Mouse (Mus musculus) intestine, embryonic 15.5 days (tissue): ENCODE measurements around the gene Tbpl2. TPM values are rescaled to one million over a fixed set of nuclear protein-coding genes. Genes with fewer than 3 reads are reported as not detected.

ENCODE experiments used
- ATAC-seq: fragments of 200-750 bp; cut with Nextera tagmentation; 2 replicates; pipeline ENCODE4 v1.8.0; 2017; ENCODE audit warnings: moderate TSS enrichment, moderate library complexity
- H3K27ac ChIP-seq: fragments of 300-500 bp; sonication (generic); 2 replicates; pipeline ENCODE4 v1.5.1; 2015; ENCODE audit warnings: mild to moderate bottlenecking, inconsistent platforms
- H3K27me3 ChIP-seq: fragments of 300-500 bp; sonication (generic); replicated peaks from 2 replicates; pipeline ENCODE4 v1.6.1; 2015; ENCODE audit warnings: inconsistent platforms
- H3K36me3 ChIP-seq: fragments of 300-500 bp; sonication (generic); 2 replicates; pipeline ENCODE4 v1.6.1; 2015; ENCODE audit warnings: inconsistent platforms
- H3K4me1 ChIP-seq: fragments of 300-500 bp; sonication (generic); replicated peaks from 2 replicates; pipeline ENCODE4 v1.6.1; 2015; ENCODE audit warnings: inconsistent platforms
- H3K4me2 ChIP-seq: fragments of 300-500 bp; sonication (generic); replicated peaks from 2 replicates; pipeline ENCODE4 v1.6.1; 2015; ENCODE audit warnings: mild to moderate bottlenecking, inconsistent platforms
- H3K4me3 ChIP-seq: fragments of 300-500 bp; sonication (generic); replicated peaks from 2 replicates; pipeline ENCODE4 v1.5.1; 2015; ENCODE audit warnings: inconsistent platforms
- H3K9ac ChIP-seq: fragments of 300-500 bp; sonication (generic); 2 replicates; pipeline ENCODE4 v1.6.1; 2015; ENCODE audit warnings: inconsistent platforms
- H3K9me3 ChIP-seq: fragments of 300-500 bp; sonication (generic); 2 replicates; pipeline ENCODE4 v1.6.1; 2016; ENCODE audit warnings: inconsistent platforms
- WGBS: fragments of 180-500 bp; shearing (Covaris S2); methylation state at CpG from one replicate; pipeline ENCODE4 v1.1.7; 2015; 5-methylcytosine and 5-hydroxymethylcytosine counted together
- polyA plus RNA-seq: library from polyadenylated mRNA; unstranded; fragments of >200 nt; fragmentation: Nextera tagmentation; extraction: Ambion mirVana; gene quantifications from 2 replicates; pipeline ENCODE4 v1.2.1, GENCODE M21; 2015

Tbpl2 gene
- not detected in 2 replicates for polyA plus RNA-seq

DNA sequence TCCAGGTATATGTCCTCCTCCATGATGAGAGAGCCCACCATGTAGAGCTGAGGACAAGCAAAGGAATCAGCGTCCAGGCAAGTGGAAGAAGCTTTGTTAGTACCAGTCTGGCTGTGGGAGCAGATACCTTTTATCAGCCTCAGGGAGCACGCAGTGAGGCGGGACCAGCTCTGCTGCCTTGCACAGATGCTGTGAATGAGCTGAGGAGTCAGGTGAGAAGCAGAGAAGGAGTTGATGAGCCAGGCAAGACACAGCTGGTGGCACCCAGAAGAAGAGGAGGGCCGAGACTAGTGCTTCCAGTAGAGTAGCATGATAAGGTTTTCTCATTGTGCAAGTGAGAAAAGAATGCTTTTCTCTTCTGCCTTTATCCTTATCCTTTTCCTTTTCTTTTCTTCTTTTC is at the start of gene Tbpl2:
TSS of gene Tbpl2 (minus strand) at position 101 of the 400 bp plus-strand sequence.
- Histone ChIP-seq H3K4me3 (no peak within 1 kb of the TSS), H3K27ac (no peak within 1 kb of the TSS), H3K27me3 (no peaks in the 10 kb centered on the region), H3K9ac (no peak within 1 kb of the TSS), H3K36me3 (no peaks in the 10 kb centered on the region), H3K9me3 (no peaks in the 10 kb centered on the region), H3K4me2 (no peak within 1 kb of the TSS), H3K4me1 (no peaks in the 10 kb centered on the region)
- 73% methylated on average over 4 of the region's 4 CpGs for WGBS
- ATAC-seq: no peak

DNA sequence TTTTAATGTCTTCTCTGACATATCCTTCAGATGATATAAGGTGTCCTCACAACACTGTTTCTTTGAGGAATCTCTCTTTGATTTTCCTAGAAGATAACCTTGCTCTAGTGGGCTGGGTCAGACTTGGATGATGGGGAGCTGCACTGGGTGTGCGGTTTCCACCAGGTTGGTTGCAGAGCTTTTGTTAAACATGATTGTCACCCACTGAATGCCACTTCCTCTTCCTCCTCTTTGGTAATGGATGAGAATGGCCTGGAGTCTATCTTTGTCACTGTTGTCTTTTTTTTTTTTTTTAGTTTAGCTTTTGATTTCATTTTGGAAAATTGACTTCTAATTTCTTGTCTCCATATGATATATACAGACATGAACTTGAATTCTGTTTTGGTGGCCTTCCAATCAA is 38.0 kb upstream of the Tbpl2 start:
- no peak overlapping the region for H3K9ac ChIP-seq
- H3K4me1 ChIP-seq: no peaks in the 10 kb centered on the region
- WGBS: 71% methylated on average over 1 of the region's 1 CpGs
- H3K27ac ChIP-seq: no peak overlapping the region
- no peaks in the 10 kb centered on the region for H3K9me3 ChIP-seq
- H3K36me3 ChIP-seq: no peaks in the 10 kb centered on the region
- no peak for ATAC-seq
- no peaks in the 10 kb centered on the region for H3K27me3 ChIP-seq
- H3K4me2 ChIP-seq: no peak overlapping the region
- no peak overlapping the region for H3K4me3 ChIP-seq

DNA sequence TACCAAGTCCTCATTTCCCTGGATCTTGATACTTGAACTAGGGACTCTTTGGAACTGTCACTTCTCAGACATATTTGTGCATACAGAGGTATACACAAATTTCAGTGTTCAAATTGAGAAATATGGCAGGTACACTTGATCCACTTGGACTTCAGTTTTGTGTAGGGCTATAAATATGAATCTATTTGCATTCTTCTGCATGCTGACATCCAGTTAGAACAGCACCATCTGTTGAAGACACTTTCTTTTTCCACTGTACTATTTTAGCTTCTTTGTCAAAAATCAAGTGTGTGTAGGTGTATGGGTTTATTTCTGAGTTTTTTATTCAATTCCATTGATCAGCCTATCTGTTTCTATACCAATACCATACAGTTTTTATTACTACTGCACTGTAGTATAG is 12.7 kb upstream of the Tbpl2 start:
- Histone ChIP-seq H3K36me3 (no peaks in the 10 kb centered on the region), H3K9ac (no peak overlapping the region), H3K4me2 (no peak overlapping the region), H3K4me3 (no peak overlapping the region), H3K4me1 (no peaks in the 10 kb centered on the region), H3K27ac (no peak overlapping the region), H3K9me3 (no peaks in the 10 kb centered on the region), H3K27me3 (no peaks in the 10 kb centered on the region)
- no peak for ATAC-seq

DNA sequence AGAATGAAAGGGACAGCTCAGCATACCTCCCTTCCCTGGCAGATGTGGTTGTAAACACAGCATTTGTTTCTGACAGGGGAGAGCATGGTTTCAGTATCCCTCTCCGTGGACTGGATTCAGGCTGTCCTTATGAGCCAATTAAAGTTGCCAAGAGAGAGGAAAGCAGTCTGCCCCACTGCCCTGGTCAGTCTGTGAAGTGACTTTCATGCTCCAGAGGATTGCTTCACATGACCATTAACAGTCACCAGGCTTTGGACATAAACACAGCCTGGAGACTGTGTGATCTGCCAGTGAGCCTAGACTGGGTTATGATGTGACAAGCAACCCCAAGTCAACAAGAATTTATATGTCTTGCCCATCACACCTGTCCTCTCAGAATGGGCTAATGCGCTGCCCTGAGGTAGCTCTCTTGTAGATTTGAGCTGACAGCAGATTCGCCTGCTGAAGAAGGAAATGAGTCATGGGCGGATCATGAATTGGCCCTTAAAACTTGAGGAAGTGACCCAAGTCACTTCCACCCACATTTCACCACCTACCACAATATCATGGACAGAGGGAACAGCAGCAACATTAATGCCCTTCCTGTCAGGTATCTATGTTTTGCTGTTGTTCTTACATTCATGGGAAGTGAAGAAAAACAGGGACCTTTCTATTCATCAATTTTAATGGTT is 7.4 kb upstream of the Tbpl2 start:
- H3K27me3 ChIP-seq: no peaks in the 10 kb centered on the region
- no peaks in the 10 kb centered on the region for H3K9me3 ChIP-seq
- H3K4me3 ChIP-seq: no peak overlapping the region
- 78% methylated on average over 4 of the region's 4 CpGs for WGBS
- ATAC-seq: no peak
- H3K4me1 ChIP-seq: no peaks in the 10 kb centered on the region
- H3K27ac ChIP-seq: no peak overlapping the region
- no peak overlapping the region for H3K4me2 ChIP-seq
- H3K9ac ChIP-seq: no peak overlapping the region
- no peaks in the 10 kb centered on the region for H3K36me3 ChIP-seq

DNA sequence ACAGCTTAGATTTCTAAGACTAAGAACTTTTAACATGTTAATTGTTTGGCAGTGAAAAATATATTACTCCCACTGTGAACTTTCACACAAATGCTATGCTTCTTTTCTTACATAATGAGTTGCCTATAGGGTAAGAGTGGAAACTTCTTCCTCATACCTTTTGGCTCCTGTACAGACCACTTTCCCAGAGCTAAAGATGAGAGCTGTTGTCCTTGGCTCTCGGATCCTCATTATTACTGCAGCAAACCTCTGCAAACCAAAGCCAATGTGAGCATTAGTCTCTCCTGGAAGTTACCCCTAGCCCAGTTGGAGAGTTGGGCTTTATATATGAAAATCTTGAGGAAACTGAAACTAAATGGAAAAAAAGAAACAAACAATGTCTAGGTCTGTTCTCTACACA is 5.5 kb downstream of the Tbpl2 start:
- Histone ChIP-seq H3K4me3 (no peak overlapping the region), H3K36me3 (no peaks in the 10 kb centered on the region), H3K27ac (no peak overlapping the region), H3K4me2 (no peak overlapping the region), H3K9me3 (no peaks in the 10 kb centered on the region), H3K9ac (no peak overlapping the region), H3K4me1 (no peaks in the 10 kb centered on the region), H3K27me3 (no peaks in the 10 kb centered on the region)
- ATAC-seq: no peak
- 93% methylated on average over 1 of the region's 1 CpGs for WGBS

DNA sequence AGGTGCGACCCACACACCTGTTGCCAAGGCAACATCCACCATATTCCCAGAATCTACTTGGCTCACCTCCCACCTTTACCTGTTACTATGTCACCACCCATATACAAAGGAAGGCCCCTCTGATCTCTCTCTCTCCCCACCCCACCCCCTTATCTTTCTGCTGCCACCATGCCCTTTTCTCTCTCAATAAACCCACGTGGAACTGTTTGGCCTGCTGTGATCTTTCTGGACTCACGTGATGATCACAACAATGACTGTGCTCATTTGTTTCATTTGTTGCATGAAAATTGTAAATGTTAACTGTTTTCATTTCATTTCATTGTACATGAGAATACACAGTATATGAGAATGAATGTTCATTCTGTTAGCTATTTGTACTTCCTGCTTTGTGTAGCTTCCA is 45.9 kb downstream of the Tbpl2 start:
- no peak for ATAC-seq
- H3K9ac ChIP-seq: no peak overlapping the region
- H3K4me2 ChIP-seq: no peak overlapping the region

DNA sequence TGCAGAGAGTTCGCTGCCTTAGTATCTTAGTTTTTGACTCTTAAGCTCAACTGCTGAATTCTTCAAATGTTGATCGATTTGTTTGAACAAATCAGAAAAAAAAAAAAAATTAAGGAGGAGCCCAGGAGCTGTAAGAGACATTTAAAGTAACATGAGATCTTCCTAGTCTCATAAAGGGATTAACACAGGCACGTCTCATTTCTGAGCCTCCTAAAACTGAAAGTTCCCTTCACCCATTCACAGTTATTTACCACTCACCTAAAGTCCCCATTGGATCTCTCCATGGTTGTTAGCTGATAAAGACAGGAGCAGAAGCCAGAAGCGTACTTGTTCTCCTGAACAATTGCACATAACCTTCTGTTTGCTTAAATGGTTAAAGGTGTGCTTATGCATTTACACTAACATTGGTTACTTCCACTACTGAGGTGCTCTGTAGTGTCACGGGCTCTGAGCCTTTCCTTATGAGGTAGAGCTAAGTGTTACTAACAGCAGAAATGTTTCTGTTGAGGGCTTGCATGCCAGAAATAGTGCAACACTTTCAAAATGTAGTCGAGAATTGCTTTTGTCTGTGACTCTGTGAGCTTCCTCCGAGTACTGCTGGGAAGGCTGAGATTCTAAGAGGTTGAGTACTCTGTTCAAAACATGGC is 46.9 kb downstream of the Tbpl2 start, which contains the start of gene Hnmt:
TSS of gene Hnmt (minus strand) at position 51 of the 647 bp plus-strand sequence.
- no peaks in the 10 kb centered on the region for H3K9me3 ChIP-seq
- no peaks in the 10 kb centered on the region for H3K36me3 ChIP-seq
- H3K27ac ChIP-seq: no peak within 1 kb of the TSS
- H3K4me2 ChIP-seq: peak within 1 kb of the TSS; percentile 53
- WGBS: 30% methylated on average over 7 of the region's 7 CpGs
- peak within 1 kb of the TSS; percentile 27 for H3K4me3 ChIP-seq
- ATAC-seq: peak; percentile 41
- H3K9ac ChIP-seq: no peak within 1 kb of the TSS
- no peaks in the 10 kb centered on the region for H3K27me3 ChIP-seq
- H3K4me1 ChIP-seq: no peaks in the 10 kb centered on the region

More for the DNA sequence above, 45.9 kb downstream of the Tbpl2 start:
- Histone ChIP-seq H3K4me1 (no peaks in the 10 kb centered on the region), H3K27me3 (no peaks in the 10 kb centered on the region), H3K36me3 (no peaks in the 10 kb centered on the region), H3K4me3 (no peak overlapping the region), H3K9me3 (no peaks in the 10 kb centered on the region), H3K27ac (no peak overlapping the region)
- WGBS: 74% methylated on average over 3 of the region's 3 CpGs

DNA sequence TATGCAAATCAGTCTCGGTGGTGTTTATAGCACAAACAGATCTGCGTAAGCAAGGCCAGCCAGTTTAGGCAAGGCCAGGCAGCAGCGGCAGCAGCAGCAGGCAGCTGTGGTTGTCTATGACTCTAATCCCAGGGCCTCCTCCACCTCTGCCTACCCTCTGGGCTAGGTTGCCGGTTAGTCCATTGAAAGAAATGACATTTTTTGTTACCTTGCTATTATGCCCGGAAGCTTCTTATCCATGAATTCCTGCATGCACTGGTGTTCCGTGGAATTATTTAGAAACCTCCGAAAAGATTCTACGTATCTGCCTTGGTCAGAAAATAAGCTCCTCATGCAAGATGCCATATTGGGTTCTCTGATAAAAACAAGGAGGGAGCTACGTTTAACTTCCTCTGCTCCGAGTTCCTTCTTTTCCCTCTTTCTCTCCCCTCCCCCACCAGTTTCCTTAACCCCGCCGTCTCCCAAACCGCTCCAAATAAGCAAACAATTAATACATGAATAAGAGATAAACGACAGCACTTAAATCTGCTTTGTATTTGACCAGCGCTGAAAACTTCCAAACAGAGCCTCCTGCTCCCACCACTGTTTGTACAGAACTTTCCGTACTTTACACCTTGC is 47.8 kb downstream of the Tbpl2 start:
- 7% methylated on average over 16 of the region's 16 CpGs for WGBS
- Histone ChIP-seq H3K4me3 (peak overlapping the region; percentile 27), H3K36me3 (no peaks in the 10 kb centered on the region), H3K9ac (no peak overlapping the region), H3K27ac (no peak overlapping the region), H3K27me3 (no peaks in the 10 kb centered on the region), H3K4me1 (no peaks in the 10 kb centered on the region), H3K9me3 (no peaks in the 10 kb centered on the region), H3K4me2 (peak overlapping the region; percentile 53)
- peak; percentile 56 for ATAC-seq

DNA sequence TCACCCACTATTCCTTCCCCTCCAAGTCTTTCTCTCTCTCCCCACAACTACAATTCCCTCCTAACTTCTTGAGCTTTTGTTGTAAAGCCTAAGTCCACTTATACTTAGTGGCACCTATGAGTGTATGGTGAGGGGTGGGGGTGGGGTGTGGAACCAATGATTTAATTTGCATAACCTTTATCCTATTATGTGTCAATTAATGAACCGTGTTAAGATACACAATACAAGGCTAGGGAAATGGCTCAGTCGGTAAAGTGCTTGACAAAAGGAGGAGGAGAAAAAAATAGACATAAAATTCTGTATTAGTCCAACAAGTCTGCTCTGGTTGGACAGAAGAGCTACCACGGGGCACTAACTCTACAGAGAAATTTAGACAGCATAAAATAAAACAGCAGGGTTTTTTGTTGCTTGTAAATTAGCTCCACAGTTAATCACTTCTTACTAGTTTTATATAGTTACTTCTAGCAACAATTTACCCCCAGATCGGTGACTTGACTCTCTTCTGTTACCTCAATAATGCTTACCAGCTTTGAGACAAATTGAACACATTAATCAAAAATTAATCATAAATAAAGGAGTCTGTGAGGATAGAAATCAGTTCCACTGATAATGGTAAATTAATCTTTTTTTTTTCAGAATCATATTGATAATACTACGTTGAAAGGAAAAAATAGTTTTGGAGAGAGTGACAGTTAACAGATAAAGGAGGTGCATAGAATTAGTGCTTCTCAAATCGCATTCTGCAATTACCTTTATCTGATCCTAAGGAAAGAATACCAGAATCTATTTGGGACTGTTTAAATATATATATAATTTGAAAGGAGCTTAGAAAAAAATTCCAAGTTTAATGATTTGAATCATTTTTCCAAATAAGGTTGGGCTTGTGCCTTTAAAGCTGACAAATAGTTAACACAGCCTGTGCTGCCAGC is 48.6 kb downstream of the Tbpl2 start:
- 62% methylated on average over 6 of the region's 6 CpGs for WGBS
- Histone ChIP-seq H3K27ac (no peak overlapping the region), H3K9ac (no peak overlapping the region)

DNA sequence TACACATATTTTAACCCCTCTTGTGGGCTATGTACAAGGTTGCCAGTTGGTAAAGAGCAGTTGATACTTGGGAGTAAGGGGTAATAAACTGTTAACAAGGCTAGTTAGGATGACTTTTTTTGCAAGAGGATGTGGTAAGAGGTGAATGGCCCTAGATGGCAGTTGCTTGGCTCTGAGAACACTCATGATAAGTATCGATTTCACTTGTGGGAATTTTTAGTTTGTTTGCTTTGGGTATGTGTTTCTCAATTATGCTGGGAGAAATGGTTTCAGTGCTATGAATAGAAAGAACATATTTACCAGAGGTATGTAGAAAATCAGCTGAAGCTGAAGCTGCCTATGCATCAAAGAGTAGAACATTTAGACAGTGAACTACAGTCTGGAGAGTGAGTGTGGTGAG is 53.5 kb downstream of the Tbpl2 start:
- Histone ChIP-seq H3K27ac (no peak overlapping the region), H3K9me3 (no peaks in the 10 kb centered on the region), H3K9ac (no peak overlapping the region), H3K4me2 (no peak overlapping the region), H3K4me3 (no peak overlapping the region), H3K36me3 (no peaks in the 10 kb centered on the region), H3K4me1 (no peaks in the 10 kb centered on the region), H3K27me3 (no peaks in the 10 kb centered on the region)
- WGBS: 89% methylated on average over 1 of the region's 1 CpGs
- no peak for ATAC-seq

More for the DNA sequence above, 48.6 kb downstream of the Tbpl2 start:
- H3K36me3 ChIP-seq: no peaks in the 10 kb centered on the region
- no peaks in the 10 kb centered on the region for H3K4me1 ChIP-seq
- peak overlapping the region; percentile 53 for H3K4me2 ChIP-seq
- H3K27me3 ChIP-seq: no peaks in the 10 kb centered on the region
- no peaks in the 10 kb centered on the region for H3K9me3 ChIP-seq
- no peak for ATAC-seq
- peak overlapping the region; percentile 27 for H3K4me3 ChIP-seq

DNA sequence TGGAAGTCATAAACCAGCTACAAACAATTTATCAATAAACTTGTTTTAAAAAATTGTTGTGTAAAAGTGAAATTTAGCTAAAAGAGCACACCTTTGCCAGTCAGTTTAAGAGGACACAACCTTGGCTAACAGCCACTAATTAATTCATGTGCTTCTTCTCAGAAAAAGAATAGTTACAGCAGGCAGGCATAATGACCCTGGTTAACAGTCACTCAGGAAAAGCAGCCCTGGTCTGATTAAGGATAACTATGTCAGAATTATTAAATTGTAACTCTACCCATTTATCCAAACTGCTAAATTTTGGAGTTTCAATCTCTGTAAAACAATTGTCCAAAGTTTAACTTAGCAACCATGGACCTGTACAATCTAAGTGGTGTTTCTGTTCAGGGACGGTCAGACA is 55.9 kb downstream of the Tbpl2 start:
- H3K9me3 ChIP-seq: no peaks in the 10 kb centered on the region
- H3K4me1 ChIP-seq: no peaks in the 10 kb centered on the region
- H3K4me2 ChIP-seq: no peak overlapping the region
- H3K9ac ChIP-seq: no peak overlapping the region
- 90% methylated on average over 1 of the region's 1 CpGs for WGBS
- H3K36me3 ChIP-seq: no peaks in the 10 kb centered on the region
- H3K4me3 ChIP-seq: no peak overlapping the region
- ATAC-seq: no peak
- H3K27ac ChIP-seq: no peak overlapping the region
- no peaks in the 10 kb centered on the region for H3K27me3 ChIP-seq
